Mouse (Mus musculus) gastrocnemius, postnatal 25 days (tissue): ENCODE data around the gene Sel1l3. TPM values are rescaled to one million over a fixed set of nuclear protein-coding genes. Genes with fewer than 3 reads are reported as not detected.

ENCODE experiments used
- DNase-seq: peaks from one replicate; pipeline ENCODE4 v3.0.0; 2022
- total RNA-seq, 2 experiments: library from RNA; stranded (reverse); gene quantifications; 1 replicate in 1 of 2; 2 replicates in 1 of 2; pipeline ENCODE4 v1.2.3; 2021

Sel1l3 gene
- total RNA-seq, 2 experiments from 2014 or later = 71.7 to 90.2 TPM

GRCm38 (mm10) chr5:53140158-53140927 is 73.4 kb downstream of the Sel1l3 start:
- DNase-seq = no peak

DNA sequence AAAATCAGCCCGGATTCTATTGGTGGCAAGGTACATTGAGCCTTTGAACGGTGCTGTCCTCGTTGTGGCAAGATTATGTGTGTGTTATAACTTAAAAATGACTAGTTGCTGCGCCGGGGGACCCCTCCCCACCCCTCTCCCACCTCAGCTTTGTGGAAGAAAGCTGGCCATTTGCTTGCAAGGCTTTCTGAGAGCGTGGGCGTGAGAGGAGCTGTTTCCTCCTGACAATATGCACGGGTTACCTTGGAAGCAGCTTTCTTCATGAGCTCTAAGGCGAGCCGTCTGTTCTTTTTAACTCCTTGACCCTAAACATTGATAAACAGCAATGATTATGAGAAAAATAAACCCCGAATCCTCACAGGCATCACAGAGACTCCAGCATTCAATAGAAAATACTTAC is 74.2 kb downstream of the Sel1l3 start:
- no peak for DNase-seq

GRCm38 (mm10) chr5:53139140-53139539 is 74.6 kb downstream of the Sel1l3 start:
- no peak for DNase-seq

DNA sequence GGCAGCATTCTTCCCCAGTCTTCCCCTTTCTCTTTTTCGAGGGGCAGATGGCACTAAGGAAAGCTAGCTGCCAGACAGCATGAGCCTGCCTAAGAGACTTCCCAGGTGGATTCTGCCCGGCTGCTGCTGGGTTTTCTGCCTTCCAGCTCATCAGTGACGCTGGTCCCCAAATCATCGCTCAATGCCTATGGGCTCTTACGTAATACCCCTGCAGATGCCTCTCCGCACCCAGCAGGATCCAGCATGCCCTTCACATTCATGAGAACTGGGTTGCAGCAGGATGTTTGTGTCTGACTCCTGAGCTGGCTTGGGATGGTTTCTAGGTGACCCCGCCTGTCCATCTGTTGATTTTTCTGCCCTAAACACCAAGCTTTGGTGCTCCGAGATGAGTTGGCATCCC is 75.7 kb downstream of the Sel1l3 start:
- no peak for DNase-seq

DNA sequence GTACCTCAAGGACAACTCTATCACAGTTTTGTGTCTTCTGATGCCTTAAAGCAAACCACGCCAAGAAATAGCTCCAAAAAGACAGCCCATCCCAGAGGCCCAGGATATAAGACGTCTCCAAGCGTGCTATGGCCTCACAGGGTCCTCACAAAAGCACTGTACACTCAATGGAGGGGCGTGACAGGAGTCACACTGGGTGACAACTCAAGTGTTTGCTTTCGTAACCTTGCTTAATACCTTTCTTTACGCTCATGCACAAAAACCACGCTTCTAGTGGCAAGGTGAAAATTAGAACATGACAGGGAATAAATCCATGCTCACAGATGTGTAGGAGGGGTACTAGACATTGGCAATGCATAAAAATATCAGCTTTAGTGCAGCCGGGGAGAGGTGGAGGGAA is 77.7 kb downstream of the Sel1l3 start:
- DNase-seq = no peak

DNA sequence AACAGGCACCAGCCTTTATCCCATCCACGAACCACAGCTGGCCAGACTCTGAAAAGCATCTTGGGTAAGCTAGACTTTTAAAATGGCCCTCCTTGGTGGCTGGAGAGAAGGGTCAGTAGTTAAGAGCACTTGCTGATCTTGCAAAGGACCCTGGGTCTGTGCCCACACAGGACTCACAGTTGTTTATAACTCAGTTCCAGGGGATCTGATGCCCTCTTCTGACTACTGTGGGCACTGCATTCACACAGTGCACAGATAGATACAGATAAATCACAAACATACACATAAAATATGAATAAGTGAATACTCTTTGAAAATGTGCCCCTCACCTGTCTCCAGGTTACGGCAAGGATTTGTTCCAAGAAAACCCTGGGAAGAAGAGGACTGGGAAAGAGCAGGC is 79.7 kb downstream of the Sel1l3 start:
- no peak for DNase-seq

DNA sequence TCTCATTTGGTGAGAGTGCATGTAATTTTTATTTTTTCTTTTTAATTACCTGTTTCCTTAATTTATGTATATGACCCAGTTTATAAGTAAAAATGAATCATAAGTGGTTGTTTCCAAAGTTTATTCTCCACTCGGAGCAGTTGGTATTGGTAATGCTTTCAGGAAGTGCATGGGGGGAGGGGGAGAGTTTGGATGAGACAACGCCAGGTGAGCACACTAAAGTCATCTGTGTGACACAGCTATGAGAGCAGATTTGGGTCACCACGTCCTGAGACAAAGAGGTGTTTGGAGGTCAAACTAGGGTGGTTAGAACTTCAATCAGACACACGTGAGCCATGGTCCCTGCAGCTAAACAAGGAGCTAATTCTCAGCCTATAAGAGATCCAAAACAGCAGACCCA is 89.0 kb downstream of the Sel1l3 start:
- DNase-seq = no peak

GRCm38 (mm10) chr5:53123525-53124286 is 90.0 kb downstream of the Sel1l3 start:
- DNase-seq = no peak

- no peak for DNase-seq
Measured at GRCm38 (mm10) chr5:53119689-53120088, 94.0 kb downstream of the Sel1l3 start.

DNA sequence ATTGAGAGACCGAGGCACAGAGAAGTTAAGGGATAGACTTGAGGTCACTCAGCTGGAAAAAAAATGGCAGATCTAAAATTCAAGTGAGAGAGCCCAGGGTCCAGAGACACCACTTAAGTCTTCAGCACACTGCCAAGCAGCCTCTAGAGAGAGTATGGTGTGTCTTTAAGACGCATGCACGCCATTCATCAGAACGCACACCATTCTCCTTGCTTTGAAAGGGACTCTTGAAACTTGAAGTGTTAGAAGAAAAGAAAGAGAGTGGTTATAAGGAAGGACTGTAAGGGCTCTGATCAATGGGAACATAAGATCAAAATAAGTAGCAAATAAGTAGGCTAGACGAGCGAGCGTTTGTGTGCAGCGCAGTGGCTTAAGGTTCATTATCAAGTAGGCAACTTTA is 95.5 kb downstream of the Sel1l3 start:
- no peak for DNase-seq

- no peak for DNase-seq
Measured at GRCm38 (mm10) chr5:53114616-53115267, 99.0 kb downstream of the Sel1l3 start.

DNA sequence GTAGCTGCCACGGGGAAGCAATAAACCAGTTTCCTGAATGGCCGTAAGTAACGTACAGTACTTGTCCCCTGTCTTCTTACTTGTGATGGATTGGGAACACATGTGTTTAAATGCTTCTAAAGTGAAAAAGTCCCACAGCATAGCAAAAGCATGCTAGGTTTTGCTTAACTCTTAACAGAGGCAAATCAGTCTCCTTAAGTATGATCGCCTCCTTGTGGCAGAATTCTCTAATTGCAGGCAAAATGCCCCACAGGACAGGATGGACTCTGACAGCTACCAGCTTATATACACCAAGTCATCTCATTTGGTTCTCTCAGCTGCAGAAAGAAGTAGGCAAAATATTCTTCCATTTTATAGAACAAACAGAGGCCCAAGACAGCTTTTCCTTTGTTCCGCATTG is 100.8 kb downstream of the Sel1l3 start:
- DNase-seq = no peak

GRCm38 (mm10) chr5:53111036-53111435 is 102.7 kb downstream of the Sel1l3 start:
- no peak for DNase-seq

- no peak for DNase-seq
Measured at GRCm38 (mm10) chr5:53110225-53110624, 103.5 kb downstream of the Sel1l3 start.

- DNase-seq = no peak
Measured at GRCm38 (mm10) chr5:53108668-53109067, 105.1 kb downstream of the Sel1l3 start.

DNA sequence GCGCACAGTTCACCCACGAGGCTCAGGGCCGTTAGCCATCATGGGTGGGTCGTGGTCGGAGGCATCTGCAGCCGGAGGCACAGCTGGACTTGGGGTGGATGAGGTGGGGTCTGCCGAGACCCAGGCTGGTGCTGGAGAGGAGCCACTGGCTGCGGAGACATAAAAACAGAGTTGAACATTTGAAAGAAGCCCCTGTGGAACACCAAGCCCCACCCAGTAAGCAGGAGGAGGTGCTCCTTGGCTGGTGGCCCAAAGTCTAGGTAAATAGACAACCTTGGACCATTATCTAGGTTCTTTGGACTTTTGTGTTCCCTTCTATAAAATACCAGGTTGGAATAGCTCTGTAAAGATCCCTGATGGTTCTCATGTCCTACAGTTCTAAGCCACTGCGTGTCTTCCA is 105.7 kb downstream of the Sel1l3 start:
- DNase-seq = no peak

GRCm38 (mm10) chr5:53106731-53107130 is 107.0 kb downstream of the Sel1l3 start:
- DNase-seq = no peak

DNA sequence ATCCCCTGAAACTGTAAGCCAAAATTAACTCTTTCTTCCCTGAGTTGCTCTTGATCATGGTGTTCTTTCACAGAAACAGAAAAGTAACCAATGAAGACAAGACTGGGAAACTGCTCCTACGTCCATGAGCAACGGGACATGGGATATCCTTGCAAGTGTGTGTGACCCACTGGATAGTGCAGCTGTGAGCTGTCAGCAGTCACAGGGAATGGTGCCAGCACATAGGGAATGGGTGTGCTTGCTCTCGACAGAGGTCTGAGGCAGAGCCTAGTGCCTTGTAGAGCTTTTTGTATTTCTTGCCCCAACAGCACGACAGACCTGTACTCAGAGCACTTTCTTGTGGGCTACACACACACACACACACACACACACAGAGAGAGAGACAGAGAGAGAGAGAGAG is 107.6 kb downstream of the Sel1l3 start:
- DNase-seq = no peak

DNA sequence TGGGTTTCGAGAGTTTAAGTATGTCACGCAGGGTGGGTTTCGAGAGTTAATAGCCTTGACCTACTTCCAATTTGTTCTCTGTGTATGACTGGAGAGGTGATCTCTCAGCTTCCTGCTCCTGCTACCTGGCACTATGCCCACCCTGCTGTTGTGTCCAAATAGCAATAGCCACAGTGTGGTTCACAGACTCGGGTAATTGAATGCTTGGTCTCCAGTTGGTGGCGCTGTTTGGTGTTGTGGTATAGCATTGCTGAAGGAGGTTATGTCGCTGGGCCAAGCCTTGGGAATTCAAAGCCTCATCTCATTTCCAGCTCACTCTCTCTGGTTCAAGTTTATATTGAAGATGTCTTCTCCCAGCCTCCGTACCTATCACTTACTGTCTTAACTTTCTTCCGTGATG is 108.0 kb downstream of the Sel1l3 start:
- DNase-seq = peak; percentile 16

- DNase-seq = no peak
Measured at GRCm38 (mm10) chr5:53104177-53104855, 109.4 kb downstream of the Sel1l3 start.

DNA sequence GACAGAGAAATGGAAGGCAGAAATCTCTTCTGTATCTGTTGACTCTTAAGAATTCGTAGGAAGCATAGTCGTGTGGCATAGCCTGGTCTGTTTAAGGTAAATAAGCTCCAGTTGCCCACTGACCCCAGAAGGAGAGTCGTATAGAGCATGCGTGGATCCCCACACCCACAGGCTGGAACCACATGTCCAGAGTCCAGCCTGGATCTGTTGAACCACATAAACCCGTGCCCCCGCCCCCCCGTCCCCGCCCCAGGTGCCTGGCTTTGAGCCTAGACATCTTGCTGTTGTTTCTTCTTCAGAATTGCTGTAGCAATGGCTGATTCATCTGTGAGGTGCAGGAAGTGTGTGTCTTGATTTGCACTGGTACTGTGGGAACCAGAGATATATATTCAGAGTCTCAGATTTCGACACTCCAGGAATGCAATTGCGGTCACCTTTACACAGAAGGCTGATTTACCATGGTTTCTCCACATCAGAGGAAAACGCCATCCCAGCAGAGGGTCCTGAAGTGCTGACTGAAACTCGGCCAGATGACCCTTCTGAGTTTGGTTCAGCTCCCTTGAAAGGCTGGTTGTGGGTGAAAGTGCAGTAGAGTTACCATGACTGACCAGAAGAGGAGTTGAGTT is 111.8 kb downstream of the Sel1l3 start:
- DNase-seq = no peak

- DNase-seq = no peak
Measured at GRCm38 (mm10) chr5:53091331-53091730, 122.4 kb downstream of the Sel1l3 start.
